Mouse (Mus musculus) forebrain, embryonic 10.5 days (tissue): Measurements from ENCODE around the gene Gm13119. TPM values are rescaled to one million over a fixed set of nuclear protein-coding genes. Genes with fewer than 3 reads are reported as not detected.

Experiments used
- polyA plus RNA-seq: library from polyadenylated mRNA; unstranded; fragments of >200 nt; fragmentation: Nextera tagmentation; extraction: Ambion mirVana; gene quantifications from 2 replicates; pipeline ENCODE4 v1.2.1, GENCODE M21; 2016

Gene Gm13119
- polyA plus RNA-seq, 1 experiment from 2014 or later: not detected

Other genes starting within 250 kb of the Gm13119 start
- gene Oog3, start 195.3 kb upstream of the Gm13119 start, polyA plus RNA-seq: not detected in 2 replicates
- gene Oog2, start 167.2 kb upstream of the Gm13119 start, polyA plus RNA-seq: not detected in 2 replicates
- not detected in 2 replicates for gene C87977, start 144.6 kb upstream of the Gm13119 start, polyA plus RNA-seq
- not detected in 2 replicates for gene Pramel5, start 77.5 kb upstream of the Gm13119 start, polyA plus RNA-seq
- not detected in 2 replicates for gene Gm13128, start 27.7 kb upstream of the Gm13119 start, polyA plus RNA-seq
- not detected in 2 replicates for gene Pramef20, start 20.0 kb downstream of the Gm13119 start, polyA plus RNA-seq
- not detected in 2 replicates for gene Pramef12, start 50.5 kb downstream of the Gm13119 start, polyA plus RNA-seq
- gene 1700012P22Rik, start 80.8 kb downstream of the Gm13119 start, polyA plus RNA-seq: not detected in 2 replicates
- not detected in 2 replicates for gene Gm9944, start 95.4 kb downstream of the Gm13119 start, polyA plus RNA-seq
- gene Aadacl3, start 105.8 kb downstream of the Gm13119 start, polyA plus RNA-seq: not detected in 2 replicates
- gene 9430007A20Rik, start 161.9 kb downstream of the Gm13119 start, polyA plus RNA-seq: not detected in 2 replicates
- not detected in 2 replicates for gene Gm13124, start 207.2 kb downstream of the Gm13119 start, polyA plus RNA-seq